Mouse (Mus musculus) hindbrain, embryonic 16.5 days (tissue): ENCODE results near the gene Mms19. TPM values are rescaled to one million over a fixed set of nuclear protein-coding genes. Genes with fewer than 3 reads are reported as not detected.

ENCODE experiments used
- ATAC-seq: fragments of 200-750 bp; cut with Nextera tagmentation; 2 replicates; pipeline ENCODE4 v1.8.0; 2017; ENCODE audit warnings: moderate TSS enrichment, moderate library complexity
- H3K27ac ChIP-seq: fragments of 300-500 bp; sonication (generic); 2 replicates; pipeline ENCODE4 v1.5.1; 2014; ENCODE audit warnings: low read depth, mild to moderate bottlenecking, control low read depth, low read length, moderate library complexity
- H3K27me3 ChIP-seq: fragments of 300-500 bp; sonication (generic); replicated peaks from 2 replicates; pipeline ENCODE4 v1.6.1; 2014; ENCODE audit warnings: low read length; ENCODE audit not compliant: control insufficient read depth, insufficient read depth
- H3K36me3 ChIP-seq: fragments of 300-500 bp; sonication (generic); 2 replicates; pipeline ENCODE4 v1.6.1; 2014; ENCODE audit warnings: mild to moderate bottlenecking, low read length, moderate library complexity, mixed read lengths; ENCODE audit not compliant: control insufficient read depth, insufficient read depth
- H3K4me1 ChIP-seq: fragments of 300-500 bp; sonication (generic); 2 replicates; pipeline ENCODE4 v1.6.1; 2014; ENCODE audit warnings: low read depth, low read length; ENCODE audit not compliant: control insufficient read depth, insufficient read depth
- H3K4me2 ChIP-seq: fragments of 300-500 bp; sonication (generic); 2 replicates; pipeline ENCODE4 v1.6.1; 2014; ENCODE audit warnings: mild to moderate bottlenecking, low read length, control low read depth, moderate library complexity
- H3K4me3 ChIP-seq: fragments of 300-500 bp; sonication (generic); 2 replicates; pipeline ENCODE4 v1.5.1; 2014; ENCODE audit warnings: mild to moderate bottlenecking, low read length, control low read depth, moderate library complexity
- H3K9ac ChIP-seq: fragments of 300-500 bp; sonication (generic); 2 replicates; pipeline ENCODE4 v1.6.1; 2014; ENCODE audit warnings: low read depth, mild to moderate bottlenecking, control low read depth, low read length, moderate library complexity
- H3K9me3 ChIP-seq: fragments of 300-500 bp; sonication (generic); 2 replicates; pipeline ENCODE4 v1.6.1; 2014; ENCODE audit warnings: mild to moderate bottlenecking, low read length, moderate library complexity; ENCODE audit not compliant: control insufficient read depth
- WGBS: fragments of 180-500 bp; shearing (Covaris S2); extraction: QIAGEN DNeasy Blood & Tissue Kit; methylation state at CpG from one replicate; pipeline ENCODE4 v1.1.7; 2014; 5-methylcytosine and 5-hydroxymethylcytosine counted together
- polyA plus RNA-seq: library from polyadenylated mRNA; unstranded; fragments of >200 nt; fragmentation: Nextera tagmentation; extraction: Ambion mirVana; gene quantifications from 2 replicates; pipeline ENCODE4 v1.2.1, GENCODE M21; 2015

Gene Mms19
- polyA plus RNA-seq, 1 experiment from 2014 or later: 31.3 TPM

GRCm38 (mm10) chr19:41991926-41992477 is 11.0 kb upstream of the Mms19 start:
- no peaks in the 10 kb centered on the region for H3K9me3 ChIP-seq
- H3K27ac ChIP-seq: no peak overlapping the region; the same call in 1 of the 2 replicates
- no peak overlapping the region for H3K4me3 ChIP-seq
- WGBS: 32% methylated on average over 6 of the region's 6 CpGs
- H3K4me2 ChIP-seq: no peak overlapping the region
- H3K27me3 ChIP-seq: no peaks in the 10 kb centered on the region
- peaks cover 13% of the 10 kb centered on the region for H3K4me1 ChIP-seq
- ATAC-seq: peak; percentile 58
- no peak overlapping the region for H3K9ac ChIP-seq
- no peaks in the 10 kb centered on the region for H3K36me3 ChIP-seq

- 88% methylated on average over 6 of the region's 6 CpGs for WGBS
- H3K9me3 ChIP-seq: no peaks in the 10 kb centered on the region
- H3K27me3 ChIP-seq: no peaks in the 10 kb centered on the region
- H3K9ac ChIP-seq: no peak overlapping the region
- H3K27ac ChIP-seq: no peak overlapping the region
- H3K4me3 ChIP-seq: no peak overlapping the region
- no peaks in the 10 kb centered on the region for H3K36me3 ChIP-seq
- ATAC-seq: no peak
- H3K4me2 ChIP-seq: no peak overlapping the region
- peaks cover 13% of the 10 kb centered on the region for H3K4me1 ChIP-seq
These were observed 8.9 kb upstream of the Mms19 start for GRCm38 (mm10) chr19:41989810-41990209.

GRCm38 (mm10) chr19:41987206-41987605 is 6.2 kb upstream of the Mms19 start:
- Histone ChIP-seq H3K36me3 (no peaks in the 10 kb centered on the region), H3K4me2 (no peak overlapping the region), H3K4me1 (peaks cover 10% of the 10 kb centered on the region), H3K27me3 (no peaks in the 10 kb centered on the region; the same call in 1 of the 2 replicates), H3K9ac (no peak overlapping the region), H3K27ac (no peak overlapping the region), H3K9me3 (no peaks in the 10 kb centered on the region), H3K4me3 (no peak overlapping the region)
- WGBS: 90% methylated on average over 4 of the region's 4 CpGs
- ATAC-seq: no peak

- Histone ChIP-seq H3K4me2 (no peak overlapping the region), H3K4me1 (peaks cover 6% of the 10 kb centered on the region), H3K9ac (no peak overlapping the region), H3K36me3 (no peaks in the 10 kb centered on the region), H3K9me3 (no peaks in the 10 kb centered on the region), H3K27ac (no peak overlapping the region), H3K4me3 (no peak overlapping the region), H3K27me3 (no peaks in the 10 kb centered on the region; the same call in 1 of the 2 replicates)
- WGBS: 95% methylated on average over 5 of the region's 5 CpGs
- ATAC-seq: no peak
These were observed 5.0 kb upstream of the Mms19 start for GRCm38 (mm10) chr19:41985994-41986393.

GRCm38 (mm10) chr19:41982791-41983150 is 1.8 kb upstream of the Mms19 start:
- WGBS: 1% methylated on average over 4 of the region's 4 CpGs
- H3K9ac ChIP-seq: peak overlapping the region; percentile 85; the same call in 1 of the 2 replicates
- no peaks in the 10 kb centered on the region for H3K9me3 ChIP-seq
- H3K27me3 ChIP-seq: no peaks in the 10 kb centered on the region; the same call in 1 of the 2 replicates
- H3K4me2 ChIP-seq: peak overlapping the region; percentile 99
- ATAC-seq: no peak
- H3K4me3 ChIP-seq: peak overlapping the region; percentile 95
- H3K27ac ChIP-seq: no peak overlapping the region
- peaks cover 13% of the 10 kb centered on the region for H3K4me1 ChIP-seq
- H3K36me3 ChIP-seq: no peaks in the 10 kb centered on the region

- H3K4me2 ChIP-seq: peak overlapping the region; percentile 99
- H3K9ac ChIP-seq: peak overlapping the region; percentile 85
- no peaks in the 10 kb centered on the region for H3K9me3 ChIP-seq
- peaks cover 13% of the 10 kb centered on the region for H3K4me1 ChIP-seq
- peak overlapping the region; percentile 95 for H3K4me3 ChIP-seq
- under 1% methylated on average over 68 of the region's 74 CpGs for WGBS
- no peaks in the 10 kb centered on the region for H3K36me3 ChIP-seq
- H3K27me3 ChIP-seq: no peaks in the 10 kb centered on the region; the same call in 1 of the 2 replicates
- peak overlapping the region; percentile 89 for H3K27ac ChIP-seq
- no peak for ATAC-seq
These were observed 1.2 kb upstream of the Mms19 start for GRCm38 (mm10) chr19:41981931-41982790.

GRCm38 (mm10) chr19:41981595-41981927 is 604 bp upstream of the Mms19 start, which contains the start of gene Ubtd1:
TSS of gene Ubtd1 (plus strand) at chr19:41981763.
- no peaks in the 10 kb centered on the region for H3K9me3 ChIP-seq
- no peak; the same call in 1 of the 2 replicates for ATAC-seq
- peak within 1 kb of the TSS; percentile 85 for H3K9ac ChIP-seq
- peaks cover 13% of the 10 kb centered on the region for H3K4me1 ChIP-seq
- no peaks in the 10 kb centered on the region; the same call in 1 of the 2 replicates for H3K27me3 ChIP-seq
- H3K36me3 ChIP-seq: no peaks in the 10 kb centered on the region
- H3K4me2 ChIP-seq: peak within 1 kb of the TSS; percentile 99
- peak within 1 kb of the TSS; percentile 95 for H3K4me3 ChIP-seq
- WGBS: 2% methylated on average over 15 of the region's 33 CpGs
- peak within 1 kb of the TSS; percentile 89 for H3K27ac ChIP-seq

GRCm38 (mm10) chr19:41980422-41980818 is 537 bp downstream of the Mms19 start:
- WGBS: under 1% methylated on average over 16 of the region's 16 CpGs
- Histone ChIP-seq H3K9ac (peak overlapping the region; percentile 85), H3K4me3 (peak overlapping the region; percentile 95), H3K36me3 (no peaks in the 10 kb centered on the region), H3K27me3 (no peaks in the 10 kb centered on the region; the same call in 1 of the 2 replicates), H3K9me3 (no peaks in the 10 kb centered on the region), H3K27ac (peak overlapping the region; percentile 89), H3K4me2 (peak overlapping the region; percentile 61), H3K4me1 (peaks cover 13% of the 10 kb centered on the region)
- ATAC-seq: peak; percentile 0; the same call in 1 of the 2 replicates
